Mouse (Mus musculus): Measurements from ENCODE around the gene Prkab2. TPM values are rescaled to one million over a fixed set of nuclear protein-coding genes. Genes with fewer than 3 reads are reported as not detected.

The Prkab2 gene
- polyA plus RNA-seq, 1 experiment from 2014 or later, result 7.8 TPM

DNA sequence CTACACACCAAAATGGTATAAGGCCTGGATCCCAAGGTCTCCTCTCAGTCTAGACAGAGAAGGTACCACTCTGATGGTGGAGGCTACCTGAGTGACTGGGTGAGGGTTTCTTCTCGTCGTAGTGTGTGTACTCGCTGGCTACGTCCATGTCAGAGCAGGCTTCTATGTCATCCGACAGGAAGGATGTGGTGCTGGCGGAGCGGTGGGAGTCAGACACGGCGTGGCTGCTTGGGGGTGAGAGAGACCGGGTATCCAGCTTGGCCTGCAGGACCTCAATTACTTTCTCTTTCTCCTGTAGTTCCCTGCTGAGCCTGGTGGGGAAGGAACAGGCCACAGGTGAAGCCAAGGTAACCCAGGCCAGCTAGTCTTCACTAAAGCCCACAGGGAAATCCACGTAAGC, 52.1 kb downstream of the Prkab2 start:
- no peaks in the 10 kb centered on the region for H3K27me3 ChIP-seq
- in situ Hi-C loops (cut with MboI; ENCODE audit: low pct_unique_long_range_greater_than_20kb), result no loop called here
- ChIA-PET CTCF (interaction anchor here (1.2 kb wide), 1 partner anchor 58 kb away, joined by 3 read pairs; no protein-coding TSS in a partner anchor), POLR2A (no interaction called here)
- no peak for TF ChIP-seq CTCF (IDR thresholded peaks at IDR 0.05)
- no peak for DNase-seq (ENCODE audit: low read depth, low spot score)
- no peak for ATAC-seq

DNA sequence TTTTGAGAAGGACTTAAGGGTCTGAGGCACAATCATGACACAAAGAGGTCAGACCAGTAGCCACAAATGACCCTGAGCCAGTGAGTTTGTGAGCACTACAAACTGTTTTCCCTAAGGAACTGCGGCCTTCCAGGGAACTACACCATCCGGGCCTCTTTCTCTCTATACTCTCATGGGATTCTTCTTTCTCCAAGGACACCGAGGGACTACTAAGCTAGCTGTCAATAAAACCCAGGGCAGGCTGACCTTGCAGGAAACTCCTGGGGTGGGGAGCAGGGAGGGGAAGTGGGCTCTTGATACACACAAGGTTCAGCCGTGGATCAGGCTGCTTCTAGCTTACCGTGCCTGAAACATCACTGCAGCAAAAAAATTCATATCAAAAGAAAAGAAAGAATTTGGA, 52.9 kb downstream of the Prkab2 start:
- DNase-seq (ENCODE audit: low read depth, low spot score), result no peak
- ChIA-PET POLR2A (no interaction called here), CTCF (interaction anchor here (0.7 to 1.2 kb wide), 3 partner anchors 18 to 79 kb away, joined by 3 read pairs; no protein-coding TSS in a partner anchor)
- no peak for ATAC-seq
- TF ChIP-seq CTCF (IDR thresholded peaks at IDR 0.05), result no peak
- H3K27me3 ChIP-seq, result no peaks in the 10 kb centered on the region
- in situ Hi-C loops (cut with MboI; ENCODE audit: low pct_unique_long_range_greater_than_20kb), result no loop called here

DNA sequence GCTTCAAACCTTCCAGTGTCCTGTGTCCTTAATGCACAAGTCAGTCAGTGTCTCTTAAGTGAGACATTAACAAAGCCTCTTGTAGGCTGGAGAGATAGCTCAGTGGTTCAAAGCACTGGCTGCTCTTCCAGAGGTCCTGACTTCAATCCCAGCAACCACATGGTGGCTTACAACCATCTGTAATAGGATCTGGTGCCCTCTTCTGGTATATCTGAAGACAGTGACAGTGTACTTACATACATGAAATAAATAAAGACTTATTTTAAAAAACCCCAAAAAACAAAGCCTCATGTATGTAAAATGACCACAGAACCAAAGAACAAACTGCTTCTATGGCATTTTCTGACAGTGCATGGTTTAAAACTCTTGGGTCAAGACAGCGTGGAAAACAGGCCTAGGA, 57.9 kb downstream of the Prkab2 start:
- POLR2A ChIA-PET, result no interaction called here
- H3K27me3 ChIP-seq, result no peaks in the 10 kb centered on the region
- in situ Hi-C loops (cut with MboI; ENCODE audit: low pct_unique_long_range_greater_than_20kb), result no loop called here
- no peak for TF ChIP-seq CTCF (IDR thresholded peaks at IDR 0.05)
- DNase-seq (ENCODE audit: low read depth, low spot score) (no peak), ATAC-seq (no peak)
- CTCF ChIA-PET, result interaction anchor here (1.0 kb wide), 1 partner anchor 10 kb away, joined by 4 read pairs; no protein-coding TSS in a partner anchor

DNA sequence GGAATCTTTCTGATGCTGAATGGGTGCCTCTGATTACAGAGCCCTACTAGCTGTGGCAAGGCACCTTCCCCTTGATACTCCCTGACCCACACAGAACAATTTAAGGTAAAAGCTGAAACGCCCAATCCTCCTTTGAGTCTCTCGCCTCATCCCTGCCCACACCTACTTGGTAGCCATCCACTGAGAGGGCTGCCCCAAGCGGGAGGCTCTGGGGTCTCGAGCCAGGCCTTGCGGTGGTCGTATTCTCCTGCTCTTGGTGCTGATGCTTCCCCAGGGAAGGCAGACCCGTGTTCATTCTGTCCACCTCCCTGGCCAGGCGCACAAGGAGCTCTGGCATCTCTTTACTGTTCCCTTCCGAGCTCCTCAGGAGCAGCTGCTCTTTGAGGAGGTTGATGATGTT, 61.1 kb downstream of the Prkab2 start:
- CTCF ChIA-PET, result no interaction called here
- no peak for TF ChIP-seq CTCF (IDR thresholded peaks at IDR 0.05)
- in situ Hi-C loops (cut with MboI; ENCODE audit: low pct_unique_long_range_greater_than_20kb), result no loop called here
- POLR2A ChIA-PET, result interaction anchor here (0.6 kb wide), 1 partner anchor 44 kb away, joined by 3 read pairs; no protein-coding TSS in a partner anchor
- H3K27me3 ChIP-seq, result no peaks in the 10 kb centered on the region
- DNase-seq (ENCODE audit: low read depth, low spot score), result no peak
- ATAC-seq, result no peak

Other genes with a start within 250 kb of the Prkab2 start
- not detected for gene Olfr1402, start 236.2 kb upstream of the Prkab2 start, polyA plus RNA-seq (2021)
- gene Chd1l, start 48.0 kb upstream of the Prkab2 start, polyA plus RNA-seq (2021), result 23.2 TPM
- gene Fmo5, start 29.4 kb upstream of the Prkab2 start, polyA plus RNA-seq (2021), result 1.9 TPM
- gene Gm17651, start 16.5 kb downstream of the Prkab2 start, polyA plus RNA-seq (2021), result not detected
- gene Pde4dip, start 230.5 kb downstream of the Prkab2 start, polyA plus RNA-seq (2021), result 44.7 TPM
- 107 TPM for gene Sec22b, start 243.0 kb downstream of the Prkab2 start, polyA plus RNA-seq (2021)